Mouse (Mus musculus) left cerebral cortex, postnatal 14 days (tissue): Measurements from ENCODE around the gene Snx29. TPM values are rescaled to one million over a fixed set of nuclear protein-coding genes. Genes with fewer than 3 reads are reported as not detected.
A peak's percentile ranks its signal among the peaks of the same experiment; 100 is the strongest.
"Not testable (repeated sequence)": the region's sequence is repeated elsewhere in the genome, so short reads cannot be mapped to it uniquely, and the experiment has no call there.

ENCODE experiments used
- DNase-seq, 2 experiments: peaks; one replicate each; pipeline ENCODE4 v3.0.0; 2021 to 2022; ENCODE audit warnings: low spot score in 2 of 2, mixed read lengths in 1 of 2
- intact Hi-C: fragments of 180-260 bp; cut with DNase I; formaldehyde crosslinking; loops from one replicate; pipeline ENCODE4 v1.15.1; 2025
- total RNA-seq, 2 experiments: library from RNA; stranded (reverse); gene quantifications; 2 replicates each; pipeline ENCODE4 v1.2.3; 2021

The Snx29 gene
- total RNA-seq, 2 experiments from 2014 or later: 21.5 to 29.5 TPM

DNA sequence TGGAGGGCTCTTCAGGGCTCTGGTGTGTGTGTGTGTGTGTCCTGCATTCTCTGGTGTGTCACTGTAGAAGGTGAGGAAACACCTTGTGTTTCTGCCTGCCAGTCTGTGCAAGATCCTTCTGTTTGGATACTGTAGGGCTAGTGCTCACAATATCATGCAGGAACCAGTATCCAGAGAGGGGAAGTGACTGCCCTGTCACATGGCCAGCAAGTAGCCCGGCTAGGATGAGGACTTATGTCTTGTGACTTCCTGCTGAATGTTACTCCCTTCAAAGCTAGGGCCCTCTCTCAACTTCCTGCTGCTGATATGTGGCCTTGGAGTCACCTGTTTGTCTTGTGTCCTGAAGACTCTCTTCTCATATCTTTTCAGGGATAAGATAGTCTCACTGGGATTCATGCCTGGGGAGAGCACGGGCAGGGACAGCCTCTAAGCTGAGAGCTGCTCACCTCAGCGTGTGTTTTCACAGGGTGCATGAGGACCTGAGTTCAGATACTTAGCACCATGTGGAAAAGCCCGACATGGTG, 20.6 kb downstream of the Snx29 start:
- intact Hi-C loops: no loop called here
- peak in 1 of 2 experiments; percentile 38 for DNase-seq

DNA sequence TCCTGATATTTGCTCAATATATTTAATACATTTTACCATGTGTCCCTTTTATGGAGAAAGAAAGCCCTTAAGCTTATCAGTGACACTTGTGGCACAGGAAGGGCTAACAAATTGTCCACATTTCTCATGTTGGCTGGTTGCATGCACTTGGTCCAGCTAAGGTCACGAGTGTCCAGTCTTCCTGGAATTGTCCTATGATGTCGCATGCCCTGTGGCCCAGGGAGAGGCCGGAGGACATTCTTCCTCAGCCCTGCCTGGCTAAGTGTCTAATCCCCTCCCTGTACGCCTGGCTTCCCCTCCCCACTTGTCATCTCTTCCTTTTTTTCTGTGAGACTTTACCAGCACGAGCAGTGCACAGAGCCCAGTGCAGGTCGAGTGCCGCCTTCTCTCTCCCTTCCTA, 29.2 kb downstream of the Snx29 start:
- DNase-seq: no peak
- intact Hi-C loops: no loop called here

DNA sequence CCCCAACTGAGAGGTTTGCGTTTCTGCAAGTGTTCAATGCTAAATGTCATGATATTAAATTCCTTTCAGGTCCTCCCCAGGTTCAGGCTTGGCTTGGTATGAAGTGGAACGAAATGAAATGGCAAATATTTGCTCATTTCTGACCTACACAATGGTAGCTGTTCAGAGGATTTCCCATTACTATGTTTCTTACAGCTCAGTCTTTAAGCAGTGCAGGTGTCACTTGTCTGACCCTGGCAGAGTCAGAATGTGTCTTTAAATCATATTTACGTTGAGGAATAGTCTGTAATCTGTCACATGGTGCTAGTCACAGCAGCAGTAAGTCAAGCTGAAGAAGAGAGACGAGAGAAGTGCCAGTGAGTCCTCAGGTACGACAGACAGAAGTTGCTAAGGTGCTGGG, 36.5 kb downstream of the Snx29 start:
- intact Hi-C loops: no loop called here
- DNase-seq: no peak

DNA sequence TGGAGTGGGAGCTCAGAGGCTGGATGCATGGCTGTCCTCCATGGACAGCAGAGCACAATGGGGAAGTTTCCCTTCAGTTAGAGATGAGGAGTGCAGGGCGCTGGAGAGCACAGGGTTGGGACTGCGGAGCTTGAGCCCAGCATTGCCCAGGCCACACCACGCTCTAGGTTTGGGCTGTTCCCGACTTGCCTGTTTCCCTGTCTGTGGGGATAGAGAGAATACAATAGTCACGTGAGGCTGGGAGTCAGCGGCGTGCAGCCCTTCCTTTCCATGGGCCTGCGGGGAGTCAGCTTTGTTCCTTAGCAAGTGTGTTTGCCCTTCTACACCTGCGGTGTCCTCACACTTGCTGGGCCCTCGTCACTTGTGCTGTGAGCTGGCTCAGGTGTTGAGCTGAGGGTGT, 37.2 kb downstream of the Snx29 start:
- no peak for DNase-seq
- intact Hi-C loops: no loop called here

DNA sequence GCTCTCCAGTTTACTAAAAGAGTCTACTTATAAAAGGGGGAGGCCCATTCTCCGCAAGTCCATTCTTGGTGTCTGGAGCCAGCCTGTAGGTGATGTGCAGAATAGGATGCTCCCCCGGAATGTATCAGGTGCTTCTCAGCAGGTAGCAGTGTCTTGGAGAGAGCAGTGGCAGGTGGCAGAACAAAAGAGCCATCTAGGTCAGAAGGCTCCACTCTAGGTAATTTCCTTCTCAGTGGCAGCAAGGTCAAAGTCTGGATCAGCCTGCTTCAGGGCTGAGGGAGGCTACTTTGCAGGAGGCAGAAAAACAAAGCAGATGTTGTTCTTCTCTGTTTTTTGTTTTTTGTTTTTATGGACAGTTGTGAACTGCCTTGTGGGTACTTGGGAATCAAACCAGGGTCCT, 37.9 kb downstream of the Snx29 start:
- DNase-seq, intact Hi-C loops: not testable (repeated sequence)

DNA sequence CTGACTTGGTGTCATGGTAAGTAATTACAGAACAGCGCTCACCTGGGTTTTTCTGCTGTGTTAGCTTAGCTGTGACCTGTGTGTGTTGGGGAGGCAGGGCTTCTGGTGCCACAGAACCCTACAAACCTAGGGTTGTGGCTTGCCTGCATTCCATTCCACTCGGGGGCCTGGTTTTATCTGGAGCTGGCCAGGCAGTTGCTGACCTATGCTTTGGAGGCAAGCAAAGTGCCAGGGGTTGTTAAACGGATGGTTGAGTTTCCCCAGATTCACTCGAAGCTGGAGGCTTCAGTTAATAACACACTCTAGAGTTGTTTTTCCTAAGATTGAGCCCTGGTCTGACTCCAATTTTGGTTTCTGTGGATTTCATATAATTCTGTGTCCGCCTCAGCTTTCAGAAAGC, 42.9 kb downstream of the Snx29 start:
- DNase-seq: no peak
- intact Hi-C loops: no loop called here

DNA sequence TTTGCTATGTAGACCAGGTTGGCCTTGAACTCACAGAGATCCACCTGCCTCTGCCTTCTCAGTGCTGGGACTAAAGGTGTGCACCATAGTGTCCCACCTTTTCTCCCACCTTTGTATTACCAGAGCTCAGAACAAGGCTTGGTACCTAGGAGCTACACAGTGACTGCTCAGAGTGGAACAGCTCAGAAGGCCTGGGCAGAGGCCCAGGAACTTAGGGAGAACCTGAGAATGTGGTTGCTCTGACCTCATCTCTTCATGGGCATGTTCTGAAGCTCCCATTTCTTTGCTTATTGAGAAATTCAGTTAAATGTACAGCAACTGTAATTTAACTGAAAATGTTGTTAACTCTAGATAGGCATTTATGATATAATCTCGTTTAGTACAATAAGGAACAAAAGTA, 44.1 kb downstream of the Snx29 start:
- DNase-seq: no peak
- intact Hi-C loops: no loop called here

DNA sequence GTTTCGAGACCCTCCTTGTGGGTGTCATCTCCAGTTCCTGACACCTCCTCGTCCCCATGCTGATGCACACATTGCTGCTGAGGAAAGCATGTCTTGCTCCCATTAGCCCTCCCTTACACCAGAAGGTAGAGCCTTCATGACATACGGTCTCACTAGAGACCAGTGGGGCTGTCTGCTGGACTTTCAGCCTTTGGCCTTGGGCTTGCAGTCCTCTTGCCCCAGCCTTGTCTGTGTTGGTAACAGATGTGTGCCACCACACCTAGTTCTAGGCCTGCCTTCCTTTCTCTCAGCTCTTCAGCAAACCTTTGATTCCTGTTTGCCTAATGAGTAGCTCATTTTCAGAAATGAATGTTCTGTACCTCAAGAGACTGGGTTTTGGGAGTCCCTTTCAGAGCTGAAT, 45.7 kb downstream of the Snx29 start:
- no peak for DNase-seq
- intact Hi-C loops: no loop called here

DNA sequence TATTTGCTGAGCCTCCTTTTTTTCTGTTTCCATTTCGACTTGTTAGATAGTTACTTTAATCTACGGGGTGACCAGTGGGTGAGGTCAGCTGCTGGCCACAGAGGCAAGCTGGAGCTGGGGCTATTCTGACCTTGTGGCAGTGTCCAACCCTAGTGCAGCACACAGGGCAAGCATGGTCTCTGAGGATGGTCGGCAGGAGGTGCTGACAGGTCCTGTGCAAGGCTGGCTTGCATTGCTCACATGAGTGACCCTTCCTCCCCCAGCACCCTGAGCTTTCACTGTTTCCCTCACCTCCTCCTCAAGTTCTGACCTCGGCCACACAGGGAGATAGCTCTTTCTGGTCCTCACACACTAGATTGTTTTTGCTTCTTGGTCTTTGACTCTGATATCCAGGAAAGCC, 46.5 kb downstream of the Snx29 start:
- intact Hi-C loops: no loop called here

DNA sequence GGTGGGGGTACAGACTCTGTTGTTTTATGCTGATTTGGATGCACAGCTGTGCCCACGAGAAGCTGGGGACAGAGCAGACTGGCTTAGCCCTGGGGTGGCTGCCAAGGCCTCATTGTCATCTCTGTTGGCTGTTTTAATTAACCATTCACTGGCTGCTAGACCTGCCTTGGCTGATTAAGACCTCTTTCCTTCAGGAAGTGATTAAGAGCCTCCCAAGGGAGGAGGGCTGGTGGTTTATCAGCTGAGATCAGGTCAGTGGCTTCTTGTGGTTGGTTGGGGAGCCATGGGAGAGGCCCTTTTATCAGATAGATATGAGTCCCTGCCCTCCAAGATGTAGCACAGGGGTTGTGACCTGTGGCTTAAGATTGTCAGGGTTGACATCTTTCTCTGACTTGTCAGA, 46.9 kb downstream of the Snx29 start:
- DNase-seq: no peak
- intact Hi-C loops: no loop called here

More for the DNA sequence above, 46.5 kb downstream of the Snx29 start:
- no peak for DNase-seq

DNA sequence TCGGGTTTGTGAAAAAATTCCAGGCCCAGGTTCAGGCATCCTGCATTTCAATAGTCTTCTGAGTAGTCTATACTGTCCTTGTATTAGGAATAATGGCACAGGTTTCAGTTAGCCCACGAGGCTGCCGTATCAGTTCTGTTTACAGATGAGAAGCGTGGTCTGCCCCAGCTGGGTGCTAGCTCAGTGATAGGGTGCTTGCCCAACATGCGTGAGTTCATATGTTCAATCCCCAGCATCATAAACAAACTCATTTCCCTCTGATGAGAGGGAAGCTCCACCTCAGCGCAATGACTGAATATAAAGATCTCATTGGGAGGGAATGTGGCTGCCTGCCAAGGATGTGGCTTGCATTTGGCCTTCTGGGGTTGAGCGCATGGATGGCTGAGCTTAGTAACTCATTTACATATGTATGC, 47.4 kb downstream of the Snx29 start:
- no peak for DNase-seq

DNA sequence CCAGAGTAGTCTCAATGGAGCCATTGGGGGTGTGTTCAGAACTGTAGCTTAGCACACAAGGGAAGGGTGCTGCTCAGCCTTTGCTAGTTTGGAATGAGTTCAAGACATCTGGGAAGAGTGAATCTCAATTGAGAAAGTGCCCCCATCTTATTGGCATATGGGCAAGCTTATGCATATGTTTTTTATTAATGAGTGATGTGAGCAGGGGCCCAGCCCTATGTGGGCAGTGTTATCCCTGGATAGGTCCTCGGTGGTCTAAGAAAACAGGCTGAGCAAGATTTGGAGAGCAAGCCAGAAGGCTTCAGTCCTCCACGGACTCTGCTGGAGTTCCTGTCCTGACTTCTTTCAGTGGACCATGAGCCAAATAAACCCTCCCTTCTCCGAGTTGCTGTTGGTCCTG, 56.6 kb downstream of the Snx29 start:
- intact Hi-C loops: no loop called here
- DNase-seq: no peak

More for the DNA sequence above, 47.4 kb downstream of the Snx29 start:
- intact Hi-C loops: no loop called here

DNA sequence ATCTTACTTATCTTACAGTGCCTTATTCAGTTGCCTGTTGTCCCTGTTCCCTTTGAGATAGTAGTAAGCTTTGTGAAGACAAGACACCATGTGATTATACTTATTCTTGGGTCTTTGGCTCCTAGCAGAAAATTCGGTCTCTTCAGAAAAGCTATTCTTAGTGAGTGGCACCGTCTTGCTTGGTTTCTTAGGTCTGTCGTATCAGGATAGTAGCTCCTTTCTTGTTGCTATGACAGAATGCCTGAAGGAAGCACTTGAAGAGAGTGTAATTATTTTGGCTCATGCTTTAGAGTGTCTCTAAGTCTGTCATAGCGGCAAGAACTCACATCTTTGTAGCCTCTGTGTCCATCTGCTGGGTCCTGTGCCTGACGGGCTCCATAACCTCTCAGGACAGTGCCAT, 57.3 kb downstream of the Snx29 start:
- DNase-seq: peak in 1 of 2 experiments; percentile 75
- intact Hi-C loops: no loop called here

DNA sequence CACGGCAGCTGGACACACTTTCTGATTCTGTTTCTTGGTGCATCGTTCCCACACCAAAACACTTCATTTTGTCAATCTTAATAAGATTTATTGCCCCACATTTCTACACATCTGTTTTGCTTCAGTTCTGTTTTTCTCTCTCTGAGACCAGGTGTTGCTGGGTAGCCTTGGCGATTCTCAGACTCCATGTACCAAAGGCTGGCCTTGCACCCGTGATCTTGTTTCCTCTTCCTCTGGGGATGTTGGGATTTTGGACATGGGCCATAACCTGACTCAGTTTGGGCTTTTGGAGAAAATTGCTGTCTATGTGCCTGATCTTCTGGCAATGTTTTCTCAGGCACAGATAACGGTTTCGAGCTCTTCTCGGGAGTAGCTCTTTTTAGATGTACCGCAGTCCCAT, 58.2 kb downstream of the Snx29 start:
- intact Hi-C loops: no loop called here
- no peak for DNase-seq

DNA sequence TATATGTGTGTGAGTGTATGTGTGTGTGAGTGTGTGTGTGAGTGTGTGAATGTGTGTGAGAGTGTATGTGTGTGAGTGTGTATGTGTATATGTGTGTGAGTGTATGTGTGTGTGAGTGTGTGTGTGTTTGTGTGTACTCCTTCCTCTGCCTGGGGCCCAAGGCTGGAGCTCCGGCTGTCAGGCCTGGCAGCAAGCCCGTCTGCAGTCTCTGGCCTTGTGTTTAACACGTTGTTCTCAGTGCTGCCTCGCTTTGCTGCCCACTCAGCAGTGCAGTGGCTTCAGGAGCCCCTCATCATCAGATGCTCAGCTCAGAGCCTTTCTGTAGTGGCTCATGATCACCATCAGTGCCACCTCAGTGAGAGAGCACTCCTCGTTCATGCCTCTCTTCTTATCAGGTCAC, 61.7 kb downstream of the Snx29 start:
- peak; percentile 38 to 53 for DNase-seq
- intact Hi-C loops: no loop called here

DNA sequence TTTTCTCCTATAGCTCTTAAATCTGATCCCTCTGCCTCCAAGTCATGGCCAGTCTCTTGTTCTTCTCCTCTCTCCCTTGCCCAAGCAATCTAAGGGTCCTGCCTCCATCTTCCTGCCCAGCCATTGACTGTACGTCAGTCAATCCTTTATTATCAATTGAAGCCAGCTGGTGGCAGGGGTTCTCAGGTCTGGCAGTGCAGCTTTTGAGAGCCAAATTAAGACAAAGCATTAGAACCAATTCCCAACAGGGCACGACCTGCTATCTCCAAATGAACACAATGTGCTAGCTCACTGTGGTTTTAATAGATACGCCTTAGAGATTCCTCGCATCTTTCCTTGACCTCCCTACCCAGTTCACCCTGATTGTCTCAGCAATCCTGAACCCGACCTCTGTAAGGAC, 62.4 kb downstream of the Snx29 start:
- no peak for DNase-seq
- intact Hi-C loops: no loop called here

DNA sequence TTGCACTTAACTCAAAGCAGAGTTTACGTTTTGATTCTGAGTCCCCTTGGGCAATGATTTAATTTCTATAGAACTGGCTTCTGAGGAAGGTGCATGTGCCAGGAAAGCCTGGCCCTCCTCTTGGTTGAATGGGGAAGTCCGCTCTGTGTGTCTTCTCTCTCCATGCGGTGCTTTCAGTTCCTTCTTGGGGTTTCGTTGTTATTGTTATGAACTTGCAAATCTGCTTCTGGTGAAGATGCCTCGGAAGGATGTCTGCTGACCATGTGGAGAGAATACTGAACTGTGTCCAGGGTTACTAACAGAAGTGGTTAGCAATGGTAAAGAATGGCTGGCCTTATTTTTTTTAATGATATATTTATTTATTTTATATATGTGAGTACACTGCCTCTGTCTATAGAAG, 63.1 kb downstream of the Snx29 start:
- intact Hi-C loops: no loop called here
- DNase-seq: no peak

DNA sequence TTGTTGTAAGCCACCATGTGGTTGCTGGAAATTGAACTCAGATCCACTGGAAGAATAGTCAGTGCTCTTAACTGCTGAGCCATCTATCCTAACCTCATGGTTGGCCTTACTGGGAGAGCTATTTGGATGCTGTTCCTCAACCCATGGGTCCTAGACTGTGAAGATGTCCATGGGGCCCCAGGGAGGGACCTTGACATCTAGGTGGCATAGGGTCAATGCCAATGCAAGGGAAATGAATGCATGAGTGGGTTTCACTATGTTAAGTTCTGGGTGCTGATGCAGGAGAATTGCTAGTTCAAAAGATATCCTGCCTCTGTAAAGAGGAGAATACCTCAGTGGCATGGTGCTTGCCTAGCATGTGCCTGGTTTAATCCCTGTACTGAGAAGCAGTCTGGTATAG, 63.5 kb downstream of the Snx29 start:
- intact Hi-C loops: no loop called here
- no peak for DNase-seq

DNA sequence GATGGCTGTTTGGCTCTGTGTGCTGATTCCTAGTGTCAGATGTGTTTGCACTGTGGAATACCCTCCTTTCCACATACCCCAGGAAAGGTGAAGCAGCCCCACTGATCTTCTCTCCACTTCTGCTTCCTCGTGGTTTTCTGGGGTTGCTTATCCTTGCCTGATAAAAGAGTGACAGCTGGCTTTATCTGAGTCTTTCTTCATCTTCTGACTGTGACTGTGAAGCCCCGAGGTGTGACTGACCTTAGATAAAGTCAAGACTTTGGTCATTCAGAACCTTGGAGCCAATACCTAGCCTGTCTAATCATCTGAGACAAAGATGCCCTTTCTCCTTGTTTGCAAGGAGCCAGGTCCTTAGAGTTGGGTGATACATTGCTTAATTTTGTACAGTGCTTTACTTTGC, 65.4 kb downstream of the Snx29 start:
- intact Hi-C loops: no loop called here
- no peak for DNase-seq

DNA sequence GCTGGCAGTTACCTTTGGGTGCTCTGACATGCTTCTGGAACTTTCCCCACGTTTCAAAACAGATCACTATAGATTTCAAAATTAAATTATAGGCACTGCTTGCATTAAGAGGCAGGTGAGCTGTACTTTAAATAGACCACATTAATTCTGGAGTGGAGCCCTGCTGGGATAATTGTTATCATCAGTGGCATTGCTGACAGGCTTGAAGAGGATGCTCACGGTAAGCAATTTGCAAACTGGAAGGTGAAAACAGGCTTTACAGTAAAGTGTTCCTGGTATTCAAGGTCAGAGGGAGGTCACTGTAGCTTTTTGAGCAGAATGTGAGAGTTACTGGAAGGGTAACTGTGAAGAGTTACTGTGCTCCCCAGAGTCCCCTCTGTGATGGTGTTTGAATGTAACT, 66.6 kb downstream of the Snx29 start:
- intact Hi-C loops: no loop called here
- DNase-seq: no peak

DNA sequence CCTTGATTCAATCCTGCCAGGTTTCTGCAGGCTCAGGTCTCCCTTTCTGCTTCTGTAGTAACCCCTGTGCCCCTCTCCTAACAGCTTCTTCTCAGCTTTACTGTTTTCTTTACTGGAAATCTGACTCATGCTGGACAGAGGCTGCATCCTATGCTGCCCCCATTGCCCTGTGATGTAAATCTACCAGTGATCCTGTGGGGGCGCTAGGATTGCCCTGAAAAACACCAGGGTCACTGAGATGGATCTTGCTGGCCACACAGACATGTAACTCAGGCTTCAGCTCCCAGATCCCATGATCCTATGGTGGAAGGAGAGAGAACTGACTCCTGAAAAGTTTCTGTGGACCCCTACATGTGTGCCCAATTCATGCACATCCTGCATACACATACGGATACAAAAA, 73.9 kb downstream of the Snx29 start:
- intact Hi-C loops: no loop called here
- DNase-seq: no peak

DNA sequence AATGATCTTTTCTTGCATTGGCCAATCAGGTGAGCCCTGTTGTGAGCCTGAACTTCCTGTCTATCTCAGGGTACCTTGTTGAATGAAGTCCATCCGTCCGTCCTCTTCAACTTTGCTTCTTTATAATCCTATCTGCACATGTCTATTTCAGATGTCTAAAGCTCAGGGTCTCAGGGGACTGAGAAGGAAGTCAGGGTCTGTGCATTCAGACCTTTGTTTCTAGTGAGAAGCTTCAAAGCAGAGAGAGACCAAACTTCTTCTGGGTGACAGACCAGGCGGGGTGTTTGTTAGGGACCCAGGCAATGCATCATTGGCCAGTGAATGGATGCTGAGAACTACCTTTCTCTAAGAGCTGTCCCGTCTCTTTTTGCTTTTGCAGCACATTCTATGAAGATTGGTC, 76.7 kb downstream of the Snx29 start:
- intact Hi-C loops: no loop called here
- DNase-seq: no peak
